Mouse (Mus musculus) heart, embryonic 11.5 days (tissue): ENCODE data around the gene Gm13285. TPM values are rescaled to one million over a fixed set of nuclear protein-coding genes. Genes with fewer than 3 reads are reported as not detected.
"Not testable (repeated sequence)": the region's sequence is repeated elsewhere in the genome, so short reads cannot be mapped to it uniquely, and the experiment has no call there.

Source experiments
- ATAC-seq: fragments of 200-750 bp; cut with Nextera tagmentation; replicated peaks from 2 replicates; pipeline ENCODE4 v1.8.0; 2017; ENCODE audit warnings: moderate library complexity; ENCODE audit not compliant: insufficient number of reproducible peaks, low FRiP score, low TSS enrichment
- H3K27ac ChIP-seq: fragments of 300-500 bp; sonication (generic); 2 replicates; pipeline ENCODE4 v1.5.1; 2014; ENCODE audit warnings: mild to moderate bottlenecking, low read depth, low read length
- H3K27me3 ChIP-seq: fragments of 300-500 bp; sonication (generic); 2 replicates; pipeline ENCODE4 v1.6.1; 2014; ENCODE audit warnings: mild to moderate bottlenecking, low read length, mixed read lengths; ENCODE audit not compliant: control insufficient read depth, insufficient read depth
- H3K36me3 ChIP-seq: fragments of 300-500 bp; sonication (generic); 2 replicates; pipeline ENCODE4 v1.6.1; 2014; ENCODE audit warnings: mild to moderate bottlenecking, low read length, moderate library complexity, mixed read lengths; ENCODE audit not compliant: control insufficient read depth, insufficient read depth
- H3K4me1 ChIP-seq: fragments of 300-500 bp; sonication (generic); 2 replicates; pipeline ENCODE4 v1.6.1; 2014; ENCODE audit warnings: low read length; ENCODE audit not compliant: control insufficient read depth, insufficient read depth
- H3K4me2 ChIP-seq: fragments of 300-500 bp; sonication (generic); 2 replicates; pipeline ENCODE4 v1.6.1; 2014; ENCODE audit warnings: mild to moderate bottlenecking, moderate library complexity
- H3K4me3 ChIP-seq: fragments of 300-500 bp; sonication (generic); 2 replicates; pipeline ENCODE4 v1.5.1; 2014; ENCODE audit warnings: low read depth, low read length
- H3K9ac ChIP-seq: fragments of 300-500 bp; sonication (generic); 2 replicates; pipeline ENCODE4 v1.6.1; 2014; ENCODE audit warnings: mild to moderate bottlenecking, low read depth, low read length, moderate library complexity
- H3K9me3 ChIP-seq: fragments of 300-500 bp; sonication (generic); replicated peaks from 2 replicates; pipeline ENCODE4 v1.6.1; 2016; ENCODE audit warnings: low read length; ENCODE audit not compliant: control insufficient read depth
- WGBS: fragments of 180-500 bp; shearing (Covaris S2); extraction: QIAGEN DNeasy Blood & Tissue Kit; methylation state at CpG from one replicate; pipeline ENCODE4 v1.1.7; 2014; ENCODE audit not compliant: insufficient replicate concordance; 5-methylcytosine and 5-hydroxymethylcytosine counted together
- polyA plus RNA-seq: library from polyadenylated mRNA; unstranded; fragments of >200 nt; fragmentation: Nextera tagmentation; extraction: Ambion mirVana; gene quantifications from 2 replicates; pipeline ENCODE4 v1.2.1, GENCODE M21; 2014

Gm13285 gene
- 0.27 and 0.76 TPM in 2 replicates for polyA plus RNA-seq

- H3K27ac ChIP-seq, H3K4me3 ChIP-seq, H3K4me2 ChIP-seq, H3K9ac ChIP-seq, H3K9me3 ChIP-seq, H3K36me3 ChIP-seq, H3K4me1 ChIP-seq, H3K27me3 ChIP-seq, ATAC-seq: not testable (repeated sequence)
- WGBS = 13% methylated on average over 3 of the region's 7 CpGs
Measured at GRCm38 (mm10) chr4:88799365-88799764, at the start of gene Gm13285. Gm13285 (plus strand) TSS chr4:88799665.

GRCm38 (mm10) chr4:88749926-88750325 is 49.5 kb upstream of the Gm13285 start:
- 54% methylated on average over 6 of the region's 6 CpGs for WGBS
- no peak overlapping the region for H3K4me2 ChIP-seq
- no peak overlapping the region for H3K4me3 ChIP-seq
- no peaks in the 10 kb centered on the region for H3K27me3 ChIP-seq
- H3K9me3 ChIP-seq = no peaks in the 10 kb centered on the region
- no peaks in the 10 kb centered on the region for H3K4me1 ChIP-seq
- H3K9ac ChIP-seq = no peak overlapping the region
- ATAC-seq = no peak
- no peak overlapping the region for H3K27ac ChIP-seq
- H3K36me3 ChIP-seq = no peaks in the 10 kb centered on the region

DNA sequence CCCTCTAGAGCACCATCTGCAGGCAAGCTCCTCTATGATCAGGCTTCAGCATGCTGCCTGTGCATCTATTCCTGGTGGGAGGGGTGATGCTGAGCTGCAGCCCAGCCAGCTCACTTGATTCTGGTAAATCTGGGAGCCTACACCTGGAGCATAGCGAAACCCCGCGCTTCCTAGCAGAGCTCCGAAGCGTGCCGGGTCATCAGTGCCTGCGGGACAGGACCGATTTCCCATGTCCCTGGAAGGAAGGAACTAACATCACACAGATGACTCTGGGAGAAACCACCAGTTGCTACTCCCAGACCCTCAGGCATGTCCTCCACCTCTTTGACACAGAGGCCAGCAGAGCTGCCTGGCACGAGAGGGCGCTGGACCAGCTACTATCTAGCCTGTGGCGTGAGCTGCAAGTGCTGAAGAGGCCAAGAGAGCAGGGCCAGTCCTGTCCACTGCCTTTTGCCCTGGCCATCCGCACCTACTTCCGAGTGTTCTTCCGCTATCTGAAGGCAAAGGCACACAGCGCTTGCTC is 44.6 kb upstream of the Gm13285 start, which contains the start of gene Gm13271:
Gene Gm13271 (plus strand): TSS at position 51 of the 523 bp plus-strand sequence.
- not testable (repeated sequence) for H3K4me3 ChIP-seq, H3K9me3 ChIP-seq, H3K36me3 ChIP-seq, H3K4me1 ChIP-seq, H3K27me3 ChIP-seq, H3K9ac ChIP-seq, H3K27ac ChIP-seq, ATAC-seq, H3K4me2 ChIP-seq
- WGBS = 54% methylated on average over 14 of the region's 15 CpGs

DNA sequence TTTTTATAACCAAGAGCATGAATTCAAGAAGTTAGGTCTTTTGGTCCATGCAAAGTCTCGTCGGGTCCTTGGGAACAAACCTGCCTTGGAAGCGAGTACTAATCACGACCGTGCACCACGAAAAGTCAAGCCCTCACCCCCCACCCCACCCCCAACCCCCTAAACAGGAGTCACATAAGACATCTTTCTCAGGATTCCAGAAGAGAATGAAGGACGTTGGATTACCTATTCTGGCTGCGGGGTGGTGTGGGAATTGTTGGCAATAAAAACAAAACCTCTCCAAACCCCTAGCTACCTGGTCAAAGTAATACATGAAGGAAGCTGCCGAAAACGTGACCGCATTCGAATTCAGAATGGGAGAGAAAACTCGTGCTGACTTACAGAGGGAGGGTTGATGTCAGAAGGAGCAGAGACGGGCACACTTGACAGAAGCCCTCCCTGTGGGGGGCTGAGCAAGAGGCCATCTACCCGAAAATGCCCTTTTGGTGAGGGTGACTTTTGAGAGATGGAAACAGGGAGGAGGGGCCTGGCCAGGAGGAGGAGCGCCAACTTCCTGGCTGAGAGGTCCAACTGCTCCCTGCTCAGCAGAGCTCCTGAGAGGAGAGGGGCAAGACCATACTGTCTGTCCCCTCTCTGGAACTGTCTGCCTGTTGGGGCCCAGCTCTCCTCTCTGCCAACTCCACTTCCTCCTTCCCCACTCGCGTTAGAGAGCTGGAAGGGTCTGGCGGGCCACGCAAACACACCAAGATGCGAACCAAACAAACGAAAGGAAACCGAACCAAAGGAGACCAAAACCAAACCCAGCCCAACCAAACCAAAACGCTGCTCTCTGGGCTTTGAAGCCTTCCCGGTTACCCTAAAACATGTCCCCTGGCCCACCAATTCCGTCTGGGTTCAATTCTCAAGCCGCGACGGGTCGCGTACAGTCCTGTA is 42.6 kb upstream of the Gm13285 start:
- H3K36me3 ChIP-seq, ATAC-seq, H3K9me3 ChIP-seq, H3K4me1 ChIP-seq, H3K27me3 ChIP-seq: not testable (repeated sequence)
- WGBS = 13% methylated on average over 28 of the region's 31 CpGs
- H3K9ac ChIP-seq = peak overlapping the region; percentile 82
- peak overlapping the region; percentile 69 for H3K4me2 ChIP-seq
- H3K4me3 ChIP-seq = peak overlapping the region; percentile 51
- H3K27ac ChIP-seq = peak overlapping the region; percentile 94

DNA sequence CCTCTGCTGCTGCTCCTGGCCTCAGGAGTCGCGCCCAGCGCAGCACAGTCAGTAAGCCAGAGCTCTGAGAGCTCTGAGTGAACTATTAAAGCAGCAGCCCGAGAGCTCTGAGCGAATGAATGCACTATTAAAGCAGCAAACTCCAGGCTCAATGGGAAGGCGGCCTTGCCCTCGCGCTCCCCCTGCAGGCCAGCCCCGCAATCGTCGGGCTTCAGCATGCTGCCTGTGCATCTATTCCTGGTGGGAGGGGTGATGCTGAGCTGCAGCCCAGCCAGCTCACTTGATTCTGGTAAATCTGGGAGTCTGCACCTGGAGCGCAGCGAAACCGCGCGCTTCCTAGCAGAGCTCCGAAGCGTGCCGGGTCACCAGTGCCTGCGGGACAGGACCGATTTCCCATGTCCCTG is 41.8 kb upstream of the Gm13285 start:
- peak overlapping the region; percentile 94 for H3K27ac ChIP-seq
- H3K9ac ChIP-seq, H3K27me3 ChIP-seq, H3K9me3 ChIP-seq, H3K36me3 ChIP-seq, H3K4me1 ChIP-seq: not testable (repeated sequence)
- peak overlapping the region; percentile 69 for H3K4me2 ChIP-seq
- ATAC-seq = peak; percentile 93
- under 1% methylated on average over 18 of the region's 21 CpGs for WGBS
- peak overlapping the region; percentile 51 for H3K4me3 ChIP-seq

DNA sequence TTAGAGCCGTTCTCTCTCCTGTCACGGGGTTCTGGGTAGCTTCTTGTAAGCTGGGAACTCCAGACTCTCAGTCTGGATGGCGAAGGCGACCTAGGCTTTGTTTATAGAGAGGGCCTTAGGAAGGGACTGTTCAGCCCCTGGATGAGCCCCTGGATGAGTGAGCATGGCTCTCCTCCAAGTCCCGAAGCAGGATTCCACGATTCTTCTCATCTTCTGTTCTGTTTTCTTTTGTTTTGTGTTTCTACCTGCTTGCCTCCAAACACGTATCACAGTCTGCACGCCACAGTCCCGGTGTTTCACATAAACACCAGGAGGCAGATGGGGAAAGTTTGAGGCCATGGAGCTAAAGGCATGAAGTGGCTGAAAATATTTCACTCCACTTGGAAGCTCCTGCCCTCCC is 40.7 kb upstream of the Gm13285 start:
- not testable (repeated sequence) for H3K4me2 ChIP-seq, ATAC-seq, H3K4me3 ChIP-seq, H3K4me1 ChIP-seq, H3K27ac ChIP-seq, H3K27me3 ChIP-seq, H3K36me3 ChIP-seq, H3K9me3 ChIP-seq, H3K9ac ChIP-seq
- WGBS = 82% methylated on average over 7 of the region's 9 CpGs

GRCm38 (mm10) chr4:88759610-88760268 is 39.7 kb upstream of the Gm13285 start, which contains the start of gene Gm13283:
Gm13283 (plus strand) TSS chr4:88760119.
- H3K9me3 ChIP-seq, H3K9ac ChIP-seq, H3K27me3 ChIP-seq, ATAC-seq, H3K36me3 ChIP-seq, H3K4me1 ChIP-seq: not testable (repeated sequence)
- Histone ChIP-seq H3K27ac (peak within 1 kb of the TSS; percentile 29; the same call in 1 of the 2 replicates), H3K4me3 (peak within 1 kb of the TSS; percentile 27; the same call in 1 of the 2 replicates), H3K4me2 (peak within 1 kb of the TSS; percentile 49)
- WGBS = 20% methylated on average over 7 of the region's 14 CpGs

- H3K27me3 ChIP-seq, ATAC-seq, H3K36me3 ChIP-seq, H3K4me1 ChIP-seq, H3K9me3 ChIP-seq, H3K9ac ChIP-seq: not testable (repeated sequence)
- H3K4me3 ChIP-seq = peak overlapping the region; percentile 27; the same call in 1 of the 2 replicates
- peak overlapping the region; percentile 29; the same call in 1 of the 2 replicates for H3K27ac ChIP-seq
- 0% methylated on average over 24 of the region's 28 CpGs for WGBS
- H3K4me2 ChIP-seq = peak overlapping the region; percentile 49
Measured at GRCm38 (mm10) chr4:88760431-88760830, 39.0 kb upstream of the Gm13285 start.
